Mouse (Mus musculus) brain, embryonic 14.5 days (tissue): ENCODE results near the gene Tac2. TPM values are rescaled to one million over a fixed set of nuclear protein-coding genes. Genes with fewer than 3 reads are reported as not detected.

Experiments used
- DNase-seq: peaks from one replicate; pipeline ENCODE4 v3.0.0-alpha.2; 2011; ENCODE audit warnings: low read depth
- CTCF ChIP-seq: fragments of 200-500 bp; IDR thresholded peaks from 2 replicates; pipeline ENCODE4 v1.5.1; 2012; ENCODE audit warnings: inconsistent platforms, mild to moderate bottlenecking, moderate library complexity, borderline replicate concordance; ENCODE audit not compliant: insufficient read depth, insufficient read length; ENCODE audit errors: extremely low read depth
- POLR2A ChIP-seq: fragments of 200-500 bp; IDR thresholded peaks from 2 replicates; pipeline ENCODE4 v1.6.1; 2012; ENCODE audit warnings: mild to moderate bottlenecking, inconsistent platforms, borderline replicate concordance; ENCODE audit not compliant: poor library complexity, insufficient read depth, insufficient read length, severe bottlenecking; ENCODE audit errors: extremely low read depth
- polyA plus RNA-seq: library from polyadenylated mRNA; depleted of rRNA; stranded (reverse); fragments of >200 nt; gene quantifications from 2 replicates; pipeline ENCODE4 v1.2.3, GENCODE M21; 2012

Tac2 gene
- polyA plus RNA-seq, 1 experiment: 0.74 TPM

DNA sequence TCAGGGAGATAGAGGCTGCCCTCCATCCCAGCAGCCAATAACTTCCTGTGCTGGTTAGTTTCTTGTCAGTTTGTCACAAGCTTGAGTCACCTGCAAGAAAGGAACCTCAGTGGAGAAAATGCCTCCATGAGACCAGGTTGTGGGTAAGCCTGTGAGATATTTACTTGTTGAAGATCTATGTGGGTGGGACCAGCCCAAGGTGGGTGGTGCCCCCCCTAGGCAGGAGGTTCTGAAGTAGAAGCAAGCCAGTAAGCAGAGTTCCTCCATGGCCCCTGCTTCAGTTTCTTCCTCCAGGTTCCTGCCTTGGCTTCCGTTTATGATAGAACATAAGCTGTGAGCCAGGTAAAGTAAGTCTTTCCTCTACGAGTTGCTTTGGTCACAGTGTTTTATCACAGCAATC is 12.0 kb downstream of the Tac2 start:
- DNase-seq: no peak
- TF ChIP-seq CTCF: no peak
- no peak for TF ChIP-seq POLR2A

- no peak for DNase-seq
- TF ChIP-seq POLR2A (no peak), CTCF (no peak)
These were observed 12.6 kb downstream of the Tac2 start for GRCm38 (mm10) chr10:127736916-127737315.

- DNase-seq: no peak
- TF ChIP-seq CTCF (no peak), POLR2A (no peak)
These were observed 13.3 kb downstream of the Tac2 start for GRCm38 (mm10) chr10:127737552-127737951.

- peak; percentile 51 for DNase-seq
- TF ChIP-seq CTCF (peak; percentile 51; the same call in 1 of the 2 replicates), POLR2A (no peak)
These were observed 14.0 kb downstream of the Tac2 start for GRCm38 (mm10) chr10:127738151-127738882.

DNA sequence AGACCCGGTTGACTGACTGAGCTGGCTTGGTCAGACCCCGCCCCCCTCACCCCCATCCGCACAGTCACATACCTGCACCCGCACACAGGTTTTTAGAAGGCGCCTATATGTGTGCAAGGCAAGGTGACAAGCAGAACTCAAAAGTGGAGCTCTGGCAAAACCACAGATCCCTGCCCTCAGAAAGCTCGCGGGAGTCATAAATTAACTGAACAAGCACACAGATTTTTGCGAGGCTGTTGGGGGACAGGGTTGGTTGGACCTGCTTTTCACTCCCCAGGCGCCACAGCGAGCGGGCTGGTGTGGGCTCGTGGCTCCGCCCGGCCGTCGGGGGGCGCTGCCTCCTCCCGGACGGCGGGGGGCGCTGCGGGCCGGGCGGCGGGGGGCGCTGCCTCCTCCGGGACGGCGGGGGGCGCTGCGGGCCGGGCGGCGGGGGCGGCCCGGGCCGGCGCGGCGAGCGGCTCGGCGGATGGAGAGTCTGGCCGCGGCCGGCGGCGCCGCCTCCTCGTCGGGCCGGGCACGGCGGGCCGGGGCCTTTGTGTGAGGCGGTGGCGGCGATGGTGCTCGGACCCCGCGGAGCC is 14.9 kb downstream of the Tac2 start, which contains the start of gene Zbtb39:
TSS of gene Zbtb39 (plus strand) at position 456 of the 578 bp plus-strand sequence.
- peak; percentile 82 for DNase-seq

GRCm38 (mm10) chr10:127739661-127740161 is 15.4 kb downstream of the Tac2 start:
- DNase-seq: peak; percentile 39
- TF ChIP-seq POLR2A (no peak), CTCF (no peak)

More for the DNA sequence above, 14.9 kb downstream of the Tac2 start, which contains the start of gene Zbtb39:
- peak; percentile 87 for TF ChIP-seq POLR2A
- peak; percentile 55 for TF ChIP-seq CTCF

DNA sequence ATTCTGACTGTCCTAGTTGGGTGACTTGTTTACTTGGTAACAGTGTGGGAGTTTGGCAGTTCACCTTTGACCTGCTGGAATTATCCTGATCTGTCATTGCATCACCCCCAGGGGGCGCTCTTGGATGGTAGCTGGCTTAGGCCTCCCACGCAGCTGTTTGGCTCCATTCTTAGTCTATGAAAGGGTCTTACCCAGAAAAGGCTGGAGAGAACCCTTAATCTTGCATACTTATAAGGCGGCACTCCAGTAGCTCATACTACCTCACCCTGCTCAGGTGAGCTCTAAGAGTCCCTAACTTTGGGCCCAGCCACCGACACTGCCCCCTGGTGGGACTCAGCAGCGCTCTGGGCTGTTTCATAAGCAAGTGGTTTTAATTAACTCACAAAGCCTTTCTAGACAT is 20.4 kb downstream of the Tac2 start:
- DNase-seq: no peak
- peak; percentile 44; the same call in 1 of the 2 replicates for TF ChIP-seq CTCF
- no peak for TF ChIP-seq POLR2A

DNA sequence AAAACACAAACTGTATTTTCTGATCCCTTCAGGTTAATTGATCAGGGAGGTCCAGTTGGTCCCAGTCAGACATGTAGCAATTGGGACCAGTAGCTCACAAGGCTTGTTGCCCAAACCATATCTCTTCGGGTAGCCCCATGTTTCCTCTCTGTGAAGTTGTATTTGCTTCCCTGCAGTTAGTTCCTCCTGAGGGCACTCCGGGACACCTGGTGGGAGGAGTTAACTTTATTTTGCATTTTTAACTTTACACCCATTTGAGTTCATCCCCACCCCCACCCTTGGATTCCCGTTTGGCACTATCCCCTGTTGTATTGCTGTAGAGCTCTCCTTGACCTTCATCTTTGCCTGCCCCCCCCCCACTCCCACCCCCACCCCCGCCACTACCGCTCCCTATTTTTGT is 21.6 kb downstream of the Tac2 start:
- TF ChIP-seq POLR2A (no peak), CTCF (no peak)
- no peak for DNase-seq

DNA sequence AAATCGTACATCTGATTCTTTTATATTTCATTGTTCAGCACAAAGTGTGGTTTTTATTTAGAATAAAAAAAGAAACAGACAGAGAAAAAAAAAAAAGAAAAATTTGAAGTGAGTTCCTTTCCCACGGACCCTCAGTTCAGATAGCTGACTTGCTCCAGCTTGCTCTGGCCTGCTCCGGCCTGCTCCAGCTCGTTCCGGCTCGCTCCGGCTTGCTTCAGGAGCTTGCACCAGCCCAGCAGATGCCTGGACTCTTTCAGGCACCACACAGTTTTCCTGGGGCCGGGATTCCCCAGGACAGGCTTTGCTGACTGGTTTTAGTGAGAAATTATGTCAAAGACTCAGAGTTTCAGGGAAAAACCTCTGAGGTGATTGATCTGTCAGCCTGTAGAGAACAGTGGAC is 23.0 kb downstream of the Tac2 start:
- TF ChIP-seq CTCF (no peak), POLR2A (no peak)
- DNase-seq: no peak

DNA sequence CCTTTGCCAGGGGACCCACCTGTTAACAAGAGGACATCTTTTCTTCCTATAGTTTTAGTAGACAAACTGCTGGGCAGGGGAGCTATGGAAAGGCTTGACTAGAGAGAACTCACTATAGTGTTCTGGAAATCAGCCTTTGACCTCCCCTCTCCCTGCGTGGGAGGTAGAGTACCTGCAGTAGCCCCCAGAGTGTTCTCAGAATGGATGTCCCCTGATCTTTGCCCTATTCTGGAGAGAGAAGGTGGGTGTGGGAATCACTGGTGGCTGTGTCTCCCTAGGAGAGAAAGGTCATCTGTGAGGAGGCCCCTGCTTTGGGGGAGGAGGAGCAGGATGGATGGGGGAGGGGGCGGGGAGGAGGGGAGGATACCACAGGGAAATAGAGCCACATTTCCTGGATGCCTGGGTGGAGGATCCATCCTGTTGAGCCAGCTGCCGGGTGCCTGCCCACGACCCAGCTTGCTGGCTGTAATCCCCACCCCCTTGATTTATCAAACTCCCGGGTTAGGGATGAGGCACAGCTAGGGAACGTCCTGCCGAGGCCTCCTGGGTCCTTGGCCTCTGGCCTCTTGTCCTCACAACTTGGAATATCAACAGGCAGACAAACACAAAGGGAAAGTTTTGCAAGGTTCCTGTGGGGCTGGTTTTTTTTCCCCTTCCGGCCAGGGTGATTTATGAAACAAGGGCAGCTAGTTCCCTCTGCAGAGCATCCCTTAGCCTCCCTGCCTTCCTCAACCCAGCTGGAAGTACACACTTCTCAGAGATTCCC is 24.8 kb downstream of the Tac2 start:
- DNase-seq: no peak
- TF ChIP-seq POLR2A (no peak), CTCF (no peak)
